Mouse (Mus musculus) spleen, postnatal 10 days (tissue): Measurements from ENCODE around the gene Ifnb1.
"Not testable (repeated sequence)": the region's sequence is repeated elsewhere in the genome, so short reads cannot be mapped to it uniquely, and the experiment has no call there.

Experiments used
- DNase-seq, 2 experiments: peaks; one replicate each; pipeline ENCODE4 v3.0.0; 2021 to 2022; ENCODE audit warnings: low spot score in 2 of 2

Gene Ifnb1

GRCm38 (mm10) chr4:88522674-88523073, at the start of gene Ifnb1:
TSS of gene Ifnb1 (minus strand) at chr4:88522774.
- DNase-seq: no peak

- no peak for DNase-seq
These were observed 49.1 kb upstream of the Ifnb1 start, which contains the start of gene Ifna14 for GRCm38 (mm10) chr4:88571698-88572097. TSS of gene Ifna14 (minus strand) at chr4:88571798.

- DNase-seq: no peak
These were observed 39.2 kb upstream of the Ifnb1 start for GRCm38 (mm10) chr4:88561791-88562190.

- DNase-seq: not testable (repeated sequence)
These were observed 35.6 kb upstream of the Ifnb1 start, which contains the start of gene Ifna15 for GRCm38 (mm10) chr4:88558145-88558544. TSS of gene Ifna15 (minus strand) at chr4:88558245.

GRCm38 (mm10) chr4:88550161-88550945, 27.8 kb upstream of the Ifnb1 start:
- DNase-seq: peak; percentile 58 to 86

GRCm38 (mm10) chr4:88547986-88548385, 25.4 kb upstream of the Ifnb1 start:
- DNase-seq: no peak

- DNase-seq: no peak
These were observed 21.2 kb upstream of the Ifnb1 start for GRCm38 (mm10) chr4:88543649-88544234.

GRCm38 (mm10) chr4:88537328-88537727, 14.8 kb upstream of the Ifnb1 start:
- DNase-seq: no peak

- DNase-seq: no peak
These were observed 14.1 kb upstream of the Ifnb1 start for GRCm38 (mm10) chr4:88536640-88537039.

- DNase-seq: peak in 1 of 2 experiments; percentile 21
These were observed 13.2 kb upstream of the Ifnb1 start for GRCm38 (mm10) chr4:88535742-88536141.

- no peak for DNase-seq
These were observed 12.3 kb upstream of the Ifnb1 start for GRCm38 (mm10) chr4:88534903-88535302.

GRCm38 (mm10) chr4:88533499-88533898, 10.9 kb upstream of the Ifnb1 start:
- DNase-seq: no peak

GRCm38 (mm10) chr4:88530892-88531291, 8.3 kb upstream of the Ifnb1 start:
- no peak for DNase-seq

GRCm38 (mm10) chr4:88530271-88530670, 7.7 kb upstream of the Ifnb1 start:
- DNase-seq: no peak

GRCm38 (mm10) chr4:88526379-88527049, 3.9 kb upstream of the Ifnb1 start:
- no peak for DNase-seq

GRCm38 (mm10) chr4:88525393-88525792, 2.8 kb upstream of the Ifnb1 start:
- no peak for DNase-seq

- no peak for DNase-seq
These were observed 667 bp upstream of the Ifnb1 start for GRCm38 (mm10) chr4:88523241-88523640.

- no peak for DNase-seq
These were observed 4.6 kb downstream of the Ifnb1 start for GRCm38 (mm10) chr4:88517957-88518356.

GRCm38 (mm10) chr4:88515711-88516211, 6.8 kb downstream of the Ifnb1 start:
- no peak for DNase-seq

- no peak for DNase-seq
These were observed 7.3 kb downstream of the Ifnb1 start for GRCm38 (mm10) chr4:88515250-88515649.

- peak in 1 of 2 experiments; percentile 62 for DNase-seq
These were observed 8.2 kb downstream of the Ifnb1 start for GRCm38 (mm10) chr4:88514403-88514802.

- no peak for DNase-seq
These were observed 8.8 kb downstream of the Ifnb1 start for GRCm38 (mm10) chr4:88513743-88514142.
